Mouse (Mus musculus) forebrain, embryonic 14.5 days (tissue): Measurements from ENCODE around the gene Ptprn2. TPM values are rescaled to one million over a fixed set of nuclear protein-coding genes. Genes with fewer than 3 reads are reported as not detected.

Experiments
- ATAC-seq: fragments of 200-750 bp; cut with Nextera tagmentation; 2 replicates; pipeline ENCODE4 v1.8.0; 2017; ENCODE audit warnings: mild to moderate bottlenecking, moderate library complexity
- DNase-seq: peaks from one replicate; pipeline ENCODE4 v3.0.0-alpha.2; 2015; ENCODE audit warnings: low spot score
- H3K27ac ChIP-seq: fragments of 300-500 bp; sonication (generic); 2 replicates; pipeline ENCODE4 v1.5.1; 2014; ENCODE audit warnings: low read depth, mild to moderate bottlenecking, control low read depth, low read length, moderate library complexity
- H3K27me3 ChIP-seq: fragments of 300-500 bp; sonication (generic); replicated peaks from 2 replicates; pipeline ENCODE4 v1.6.1; 2014; ENCODE audit warnings: low read length, control low read depth, mixed read lengths; ENCODE audit not compliant: control insufficient read depth, insufficient read depth
- H3K36me3 ChIP-seq: fragments of 300-500 bp; sonication (generic); 2 replicates; pipeline ENCODE4 v1.6.1; 2014; ENCODE audit warnings: low read length, control low read depth; ENCODE audit not compliant: control insufficient read depth, insufficient read depth
- H3K4me1 ChIP-seq: fragments of 300-500 bp; sonication (generic); 2 replicates; pipeline ENCODE4 v1.6.1; 2014; ENCODE audit warnings: antibody characterized with exemption, low read length, control low read depth; ENCODE audit not compliant: control insufficient read depth, insufficient read depth
- H3K4me2 ChIP-seq: fragments of 300-500 bp; sonication (generic); 2 replicates; pipeline ENCODE4 v1.6.1; 2014; ENCODE audit warnings: mild to moderate bottlenecking, control low read depth, low read length
- H3K4me3 ChIP-seq: fragments of 300-500 bp; sonication (generic); 2 replicates; pipeline ENCODE4 v1.5.1; 2014; ENCODE audit warnings: low read depth, low read length, control low read depth
- H3K9ac ChIP-seq: fragments of 300-500 bp; sonication (generic); 2 replicates; pipeline ENCODE4 v1.6.1; 2014; ENCODE audit warnings: mild to moderate bottlenecking, low read length, control low read depth, moderate library complexity
- H3K9me3 ChIP-seq: fragments of 300-500 bp; sonication (generic); replicated peaks from 2 replicates; pipeline ENCODE4 v1.6.1; 2016; ENCODE audit warnings: low read length, control low read depth, mixed read lengths; ENCODE audit not compliant: control insufficient read depth
- WGBS: fragments of 180-500 bp; shearing (Covaris S2); extraction: QIAGEN DNeasy Blood & Tissue Kit; methylation state at CpG from one replicate; pipeline ENCODE4 v1.1.7; 2014; 5-methylcytosine and 5-hydroxymethylcytosine counted together
- polyA plus RNA-seq: library from polyadenylated mRNA; unstranded; fragments of >200 nt; fragmentation: Nextera tagmentation; extraction: Ambion mirVana; gene quantifications from 2 replicates; pipeline ENCODE4 v1.2.1, GENCODE M21; 2014

The Ptprn2 gene
- polyA plus RNA-seq, 1 experiment from 2014 or later = 4.1 TPM

- Histone ChIP-seq H3K4me1 (peaks cover 26% of the 10 kb centered on the region), H3K9ac (no peak overlapping the region), H3K9me3 (no peaks in the 10 kb centered on the region), H3K4me2 (no peak overlapping the region), H3K36me3 (no peaks in the 10 kb centered on the region), H3K27me3 (no peaks in the 10 kb centered on the region), H3K4me3 (no peak overlapping the region), H3K27ac (peak overlapping the region; percentile 24; the same call in 1 of the 2 replicates)
- 66% methylated on average over 4 of the region's 4 CpGs for WGBS
- ATAC-seq (no peak), DNase-seq (peak; percentile 59)
Observed at GRCm38 (mm10) chr12:117024916-117025315, 539.4 kb downstream of the Ptprn2 start.

GRCm38 (mm10) chr12:117025676-117026075 is 540.2 kb downstream of the Ptprn2 start:
- no peaks in the 10 kb centered on the region for H3K36me3 ChIP-seq
- no peaks in the 10 kb centered on the region for H3K9me3 ChIP-seq
- H3K9ac ChIP-seq = no peak overlapping the region
- DNase-seq (no peak), ATAC-seq (no peak)
- H3K4me3 ChIP-seq = no peak overlapping the region
- H3K4me1 ChIP-seq = peaks cover 26% of the 10 kb centered on the region
- H3K4me2 ChIP-seq = no peak overlapping the region
- no peaks in the 10 kb centered on the region for H3K27me3 ChIP-seq
- H3K27ac ChIP-seq = no peak overlapping the region

GRCm38 (mm10) chr12:117027351-117027750 is 541.8 kb downstream of the Ptprn2 start:
- ATAC-seq = no peak
- H3K27ac ChIP-seq = no peak overlapping the region
- H3K9ac ChIP-seq = no peak overlapping the region

GRCm38 (mm10) chr12:117028333-117028961 is 542.9 kb downstream of the Ptprn2 start:
- no peak overlapping the region; the same call in 1 of the 2 replicates for H3K9ac ChIP-seq
- H3K4me1 ChIP-seq = peaks cover 25% of the 10 kb centered on the region
- no peaks in the 10 kb centered on the region for H3K9me3 ChIP-seq
- no peaks in the 10 kb centered on the region for H3K36me3 ChIP-seq
- peak overlapping the region; percentile 29; the same call in 1 of the 2 replicates for H3K4me2 ChIP-seq
- 28% methylated on average over 5 of the region's 5 CpGs for WGBS
- DNase-seq (peak; percentile 90), ATAC-seq (peak; percentile 82)
- H3K4me3 ChIP-seq = no peak overlapping the region
- H3K27ac ChIP-seq = peak overlapping the region; percentile 82
- no peaks in the 10 kb centered on the region for H3K27me3 ChIP-seq

More at GRCm38 (mm10) chr12:117027351-117027750, 541.8 kb downstream of the Ptprn2 start:
- H3K4me1 ChIP-seq = peaks cover 26% of the 10 kb centered on the region
- no peak overlapping the region for H3K4me3 ChIP-seq
- no peak for DNase-seq
- H3K36me3 ChIP-seq = no peaks in the 10 kb centered on the region
- no peaks in the 10 kb centered on the region for H3K27me3 ChIP-seq
- H3K4me2 ChIP-seq = no peak overlapping the region
- H3K9me3 ChIP-seq = no peaks in the 10 kb centered on the region
- WGBS = 93% methylated on average over 6 of the region's 6 CpGs

- H3K9me3 ChIP-seq = no peaks in the 10 kb centered on the region
- DNase-seq (no peak), ATAC-seq (no peak)
- no peak overlapping the region for H3K4me3 ChIP-seq
- peaks cover 18% of the 10 kb centered on the region for H3K4me1 ChIP-seq
- no peak overlapping the region for H3K4me2 ChIP-seq
- no peak overlapping the region for H3K27ac ChIP-seq
- no peak overlapping the region for H3K9ac ChIP-seq
- H3K27me3 ChIP-seq = no peaks in the 10 kb centered on the region
- H3K36me3 ChIP-seq = no peaks in the 10 kb centered on the region
- 97% methylated on average over 1 of the region's 1 CpGs for WGBS
Observed at GRCm38 (mm10) chr12:117033172-117033571, 547.7 kb downstream of the Ptprn2 start.

DNA sequence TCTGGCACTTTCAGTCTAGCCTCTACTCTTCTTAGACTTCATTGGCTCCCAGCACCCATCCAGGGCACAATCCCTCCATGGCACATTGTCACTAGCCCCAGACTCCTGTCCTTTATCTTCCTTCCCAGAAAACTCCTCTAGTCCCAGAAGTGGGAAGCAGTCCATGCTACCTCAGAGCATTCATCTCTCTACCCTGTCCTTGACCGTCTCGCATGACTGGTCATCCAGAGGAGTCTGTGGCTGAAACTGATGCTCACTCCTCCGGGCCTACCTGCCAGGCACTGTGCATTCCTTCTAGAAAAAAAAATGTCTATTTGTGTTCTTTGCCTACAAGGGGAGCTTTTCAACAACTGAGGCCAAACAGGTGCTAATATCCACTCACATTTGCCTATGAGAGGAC is 549.0 kb downstream of the Ptprn2 start:
- Histone ChIP-seq H3K4me3 (no peak overlapping the region), H3K9ac (no peak overlapping the region), H3K36me3 (no peaks in the 10 kb centered on the region), H3K9me3 (no peaks in the 10 kb centered on the region), H3K27ac (no peak overlapping the region), H3K4me1 (peaks cover 9% of the 10 kb centered on the region; the same call in 1 of the 2 replicates), H3K4me2 (no peak overlapping the region), H3K27me3 (no peaks in the 10 kb centered on the region)
- WGBS = 92% methylated on average over 3 of the region's 3 CpGs
- no peak for DNase-seq
- no peak for ATAC-seq

DNA sequence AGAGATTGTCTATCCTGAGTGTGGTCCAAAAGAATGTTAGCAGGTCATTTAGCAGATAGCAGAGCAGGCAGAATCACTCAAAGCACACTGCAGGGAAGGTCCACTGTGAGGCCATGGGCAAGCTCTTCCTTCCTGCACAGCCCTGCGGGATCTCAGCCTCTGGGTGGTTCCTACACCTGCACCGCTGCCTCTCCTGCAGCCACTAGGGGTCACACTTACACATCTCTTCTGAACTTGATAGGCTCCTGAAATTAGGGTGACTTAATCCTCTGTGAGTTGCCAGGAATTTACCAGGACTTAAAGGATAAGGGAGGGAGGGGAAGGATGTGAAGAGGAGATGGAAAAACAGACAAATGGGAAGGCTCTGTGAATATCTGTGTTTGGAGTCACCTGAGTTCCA is 549.7 kb downstream of the Ptprn2 start:
- Histone ChIP-seq H3K4me1 (0 out of 2 replicates have a peak, but pooled peaks cover 6% of the 10 kb centered on the region), H3K9ac (no peak overlapping the region)
- 5% methylated on average over 2 of the region's 2 CpGs for WGBS

DNA sequence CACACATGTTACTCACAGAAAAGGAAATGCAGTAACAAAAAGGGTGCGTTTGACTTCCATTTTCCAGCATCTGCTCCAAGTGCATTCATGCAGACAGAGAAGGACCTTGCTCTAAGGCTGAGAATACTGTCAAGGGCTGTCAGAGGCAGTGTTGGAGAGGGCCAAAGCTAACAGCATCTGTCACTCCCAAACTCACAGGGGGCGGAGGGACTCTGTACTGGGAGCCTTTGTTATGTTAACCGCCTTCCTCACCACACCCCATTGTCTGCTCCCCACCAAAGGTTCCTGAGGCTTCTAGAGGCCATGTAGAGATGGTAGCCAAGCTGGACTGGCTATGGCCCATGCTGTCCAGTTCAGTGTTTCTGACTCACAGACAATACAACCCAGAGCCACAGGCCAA is 553.9 kb downstream of the Ptprn2 start:
- WGBS = 17% methylated on average over 3 of the region's 3 CpGs
- DNase-seq = peak; percentile 51

More for the DNA sequence above, 549.7 kb downstream of the Ptprn2 start:
- peak; percentile 89 for DNase-seq
- Histone ChIP-seq H3K9me3 (no peaks in the 10 kb centered on the region), H3K27ac (no peak overlapping the region), H3K36me3 (no peaks in the 10 kb centered on the region), H3K27me3 (no peaks in the 10 kb centered on the region), H3K4me3 (no peak overlapping the region), H3K4me2 (no peak overlapping the region)
- ATAC-seq = peak; percentile 74

GRCm38 (mm10) chr12:117041409-117041808 is 555.9 kb downstream of the Ptprn2 start:
- 0 out of 2 replicates have a peak, but pooled peaks cover 6% of the 10 kb centered on the region for H3K4me1 ChIP-seq
- H3K36me3 ChIP-seq = no peaks in the 10 kb centered on the region
- no peak overlapping the region for H3K27ac ChIP-seq
- H3K4me3 ChIP-seq = no peak overlapping the region
- WGBS = 98% methylated on average over 2 of the region's 2 CpGs
- no peak overlapping the region for H3K4me2 ChIP-seq
- ATAC-seq (no peak), DNase-seq (no peak)
- no peaks in the 10 kb centered on the region for H3K27me3 ChIP-seq
- no peaks in the 10 kb centered on the region for H3K9me3 ChIP-seq
- H3K9ac ChIP-seq = no peak overlapping the region

More for the DNA sequence above, 553.9 kb downstream of the Ptprn2 start:
- Histone ChIP-seq H3K9me3 (no peaks in the 10 kb centered on the region), H3K4me3 (no peak overlapping the region), H3K27ac (peak overlapping the region; percentile 17; the same call in 1 of the 2 replicates), H3K9ac (no peak overlapping the region), H3K4me2 (no peak overlapping the region), H3K36me3 (no peaks in the 10 kb centered on the region), H3K27me3 (no peaks in the 10 kb centered on the region), H3K4me1 (0 out of 2 replicates have a peak, but pooled peaks cover 6% of the 10 kb centered on the region)
- peak; percentile 65 for ATAC-seq
